Mouse (Mus musculus): ENCODE measurements around the gene Atoh7.
"Not testable (repeated sequence)": the region's sequence is repeated elsewhere in the genome, so short reads cannot be mapped to it uniquely, and the experiment has no call there.

DNA sequence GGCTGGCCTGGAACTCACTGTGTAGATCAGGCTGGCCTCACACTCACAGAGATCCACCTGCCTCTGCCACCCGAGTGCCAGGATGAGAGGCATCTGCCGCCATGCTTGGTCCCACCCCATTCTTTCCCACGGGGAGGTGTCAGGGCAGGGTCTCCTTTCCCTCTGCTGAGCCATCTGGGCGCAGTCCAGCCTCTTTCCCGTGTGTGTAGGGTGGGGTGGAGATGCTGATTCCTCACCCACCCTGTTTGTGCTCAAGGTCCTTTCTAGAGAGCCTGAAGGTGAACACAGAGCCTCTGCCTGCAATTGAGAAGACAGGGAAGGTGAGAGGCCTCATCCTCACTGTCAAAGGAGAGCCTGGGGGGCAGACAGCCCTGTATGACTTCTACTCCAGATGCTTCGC is 45.4 kb upstream of the Atoh7 start:
- not testable (repeated sequence) for TF ChIP-seq CHD2 (IDR thresholded peaks at IDR 0.05; ENCODE audit: low read depth, low read length); HCFC1 (IDR thresholded peaks at IDR 0.05; ENCODE audit: borderline replicate concordance, insufficient read depth, low read length); MAFK (IDR thresholded peaks at IDR 0.05; ENCODE audit: insufficient read depth, low read depth, low read length)

All from ES-E14 (cell line).